Mouse (Mus musculus) 3T3-L1 (cell line): ENCODE data around the gene Idi2.
"Not testable (repeated sequence)": the region's sequence is repeated elsewhere in the genome, so short reads cannot be mapped to it uniquely, and the experiment has no call there.

ENCODE experiments used
- DNase-seq: peaks from one replicate; pipeline ENCODE4 v3.0.0-alpha.2; 2015; ENCODE audit warnings: low read depth, low spot score

Idi2 gene

DNA sequence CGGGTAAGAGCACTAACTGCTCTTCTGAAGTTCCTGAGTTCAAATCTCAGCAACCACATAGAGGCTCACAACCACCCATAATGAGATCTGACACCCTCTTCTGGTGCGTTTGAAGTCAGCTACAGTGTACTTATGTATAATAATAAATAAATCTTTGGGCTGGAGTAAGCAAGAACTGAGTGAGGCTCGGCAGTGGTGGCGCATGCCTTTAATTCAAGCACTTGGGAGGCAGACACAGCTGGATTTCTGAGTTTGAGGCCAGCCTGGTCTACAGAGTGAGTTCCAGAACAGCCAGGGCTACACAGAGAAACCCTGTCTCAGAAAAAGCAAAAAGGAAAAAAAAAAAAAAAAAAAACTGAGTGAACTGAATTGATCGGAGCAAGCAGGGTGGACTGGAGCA is 44.6 kb downstream of the Idi2 start:
- DNase-seq, result not testable (repeated sequence)

DNA sequence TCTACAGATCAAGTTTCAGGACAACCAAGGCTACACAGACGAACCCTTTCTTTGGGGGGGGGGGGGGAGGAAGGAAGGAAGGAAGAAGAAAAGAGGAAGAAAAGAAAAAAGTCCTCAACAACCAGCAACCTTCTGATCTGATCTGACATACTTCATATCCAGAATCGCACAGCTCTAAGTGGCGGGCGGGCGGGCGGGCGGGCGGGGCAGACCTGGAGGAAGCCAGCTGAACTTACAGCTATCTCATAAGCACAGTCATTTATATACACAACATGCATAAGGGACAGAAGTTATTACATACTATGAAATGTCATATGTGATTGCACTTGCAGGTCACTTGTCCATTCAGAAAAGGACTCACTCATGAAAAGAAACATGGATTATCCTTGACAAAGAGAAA is 46.8 kb downstream of the Idi2 start:
- no peak for DNase-seq

DNA sequence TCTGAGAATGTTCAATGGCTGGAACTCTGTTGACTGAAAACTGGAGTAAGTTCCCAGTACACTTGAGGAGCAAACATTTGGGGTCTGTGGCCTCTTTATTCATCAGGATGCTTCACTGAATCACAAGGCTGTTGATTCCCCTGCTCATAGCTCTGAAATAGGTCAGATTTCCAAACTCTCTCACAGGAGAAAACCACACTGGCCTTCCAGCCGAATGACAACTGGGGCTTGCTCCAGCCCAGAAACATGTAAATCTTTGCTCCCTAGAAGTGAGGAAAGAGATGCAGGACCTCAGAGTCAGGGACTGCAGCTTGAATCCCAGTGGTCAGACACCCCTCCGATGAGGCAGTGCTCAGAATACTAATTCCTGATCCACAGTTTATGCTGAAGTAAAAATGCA is 50.6 kb downstream of the Idi2 start:
- DNase-seq, result no peak
